Mouse (Mus musculus) left cerebral cortex, postnatal 25 days (tissue): ENCODE measurements around the gene Oosp2. TPM values are rescaled to one million over a fixed set of nuclear protein-coding genes. Genes with fewer than 3 reads are reported as not detected.

Experiments used
- DNase-seq, 2 experiments: peaks; one replicate each; pipeline ENCODE4 v3.0.0; 2022; ENCODE audit warnings: low spot score in 2 of 2, mixed read lengths in 1 of 2
- intact Hi-C: fragments of 180-260 bp; cut with DNase I; formaldehyde crosslinking; loops from one replicate; pipeline ENCODE4 v1.15.1; 2025
- total RNA-seq, 2 experiments: library from RNA; stranded (reverse); gene quantifications; 2 replicates each; pipeline ENCODE4 v1.2.3; 2021

The Oosp2 gene
- total RNA-seq, 2 experiments from 2014 or later, result not detected

DNA sequence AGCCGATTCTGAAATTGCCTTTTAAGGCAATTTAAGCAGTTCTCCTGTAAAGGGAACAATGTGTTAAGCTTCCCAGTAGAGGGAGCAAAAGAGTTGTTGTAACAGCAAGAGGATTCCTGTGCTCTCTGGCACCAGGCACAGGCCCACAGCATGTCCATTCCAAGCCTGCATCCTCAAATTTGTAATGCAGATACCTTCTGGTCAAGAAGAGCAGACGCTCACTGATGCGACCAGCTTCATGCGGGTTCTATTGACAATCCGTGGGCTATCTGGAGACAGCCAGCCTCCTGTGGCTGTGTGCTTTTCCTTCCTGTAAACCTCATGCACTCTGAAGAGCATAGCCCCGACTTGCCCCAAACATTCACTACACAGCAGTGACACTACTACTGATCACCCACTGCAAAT, 48.8 kb downstream of the Oosp2 start:
- peak; percentile 41 to 65 for DNase-seq
- intact Hi-C loops, result loop anchor here (1.0 kb wide), 1 partner anchor 157 kb away; no protein-coding TSS in a partner anchor

- intact Hi-C loops, result no loop called here
- DNase-seq, result peak; percentile 21 to 34
These were observed 52.2 kb downstream of the Oosp2 start for GRCm38 (mm10) chr19:11608172-11608571.

- intact Hi-C loops, result loop anchor here (5.0 kb wide), 1 partner anchor 252 kb away; no protein-coding TSS in a partner anchor
These were observed 55.8 kb downstream of the Oosp2 start, which contains the start of gene Ms4a6d for GRCm38 (mm10) chr19:11604603-11605002. Gene Ms4a6d, minus strand, starts transcription at chr19:11604849.

GRCm38 (mm10) chr19:11602026-11602425, 58.3 kb downstream of the Oosp2 start:
- DNase-seq, result peak; percentile 40 to 56
- intact Hi-C loops, result loop anchor here (5.0 kb wide), 1 partner anchor 250 kb away; no protein-coding TSS in a partner anchor

More at GRCm38 (mm10) chr19:11604603-11605002, 55.8 kb downstream of the Oosp2 start, which contains the start of gene Ms4a6d:
- DNase-seq, result no peak

DNA sequence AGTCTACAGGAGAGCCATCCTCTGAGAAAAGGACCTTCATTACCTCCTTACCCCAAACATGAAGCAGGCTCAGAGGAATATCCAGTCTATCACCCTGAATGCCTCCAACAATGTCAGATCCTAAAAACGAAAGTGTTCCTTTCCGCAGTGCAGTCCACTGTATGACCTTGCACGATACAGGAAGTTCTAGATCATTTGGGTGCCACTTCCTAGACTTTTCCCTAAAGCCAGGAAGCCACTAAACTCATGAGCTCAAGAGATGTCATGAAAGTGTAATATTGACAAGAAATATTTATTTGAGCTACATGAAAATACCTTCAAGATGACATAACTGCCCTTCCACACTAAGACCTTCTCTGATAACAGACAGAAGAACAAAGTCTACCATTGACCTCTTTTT, 59.0 kb downstream of the Oosp2 start:
- DNase-seq, result no peak
- intact Hi-C loops, result loop anchor here (5.0 kb wide), 1 partner anchor 249 kb away; no protein-coding TSS in a partner anchor

Other genes with a start within 250 kb of the Oosp2 start
- gene Ms4a4b, start 217.0 kb downstream of the Oosp2 start, total RNA-seq, result under 1 TPM in 1 of 2 experiments, not detected in 1; 0.57 TPM
- gene Ms4a6c, start 191.2 kb downstream of the Oosp2 start, total RNA-seq, result 1 to 10 TPM; 1.5 to 1.7 TPM
- gene Gm8369, start 174.6 kb downstream of the Oosp2 start, total RNA-seq, result under 1 TPM; 0.30 to 0.39 TPM
- 1 to 10 TPM in 1 of 2 experiments, under 1 TPM in 1; 0.96 to 2.0 TPM for gene Ms4a6b, start 144.0 kb downstream of the Oosp2 start, total RNA-seq
- gene Ms4a4d, start 123.8 kb downstream of the Oosp2 start, total RNA-seq, result not detected
- 1 to 10 TPM; 1.2 to 1.8 TPM for gene Ms4a6d, start 55.7 kb downstream of the Oosp2 start, total RNA-seq
- not detected for gene Ms4a2, start 36.8 kb downstream of the Oosp2 start, total RNA-seq
- not detected for gene Ms4a3, start 19.7 kb downstream of the Oosp2 start, total RNA-seq
- gene Oosp1, start 30.6 kb upstream of the Oosp2 start, total RNA-seq, result not detected
- not detected for gene Oosp3, start 36.5 kb upstream of the Oosp2 start, total RNA-seq
- gene Gif, start 87.0 kb upstream of the Oosp2 start, total RNA-seq, result not detected
- 10 to 100 TPM; 38.4 to 39.8 TPM for gene Mrpl16, start 109.8 kb upstream of the Oosp2 start, total RNA-seq
- gene Stx3, start 158.8 kb upstream of the Oosp2 start, total RNA-seq, result 10 to 100 TPM; 20.9 to 21.6 TPM
- gene Olfr1417, start 178.7 kb upstream of the Oosp2 start, total RNA-seq, result not detected
- not detected for gene Olfr1418, start 200.5 kb upstream of the Oosp2 start, total RNA-seq
- not detected for gene Olfr1419, start 214.5 kb upstream of the Oosp2 start, total RNA-seq
- not detected for gene Olfr1420, start 226.0 kb upstream of the Oosp2 start, total RNA-seq